Mouse (Mus musculus): ENCODE results near the gene Mrps12. TPM values are rescaled to one million over a fixed set of nuclear protein-coding genes. Genes with fewer than 3 reads are reported as not detected.
A peak's percentile ranks its signal among the peaks of the same experiment; 100 is the strongest.
"Not testable (repeated sequence)": the region's sequence is repeated elsewhere in the genome, so short reads cannot be mapped to it uniquely, and the experiment has no call there.

Gene Mrps12
- polyA plus RNA-seq, 1 experiment from 2014 or later = 131 TPM

DNA sequence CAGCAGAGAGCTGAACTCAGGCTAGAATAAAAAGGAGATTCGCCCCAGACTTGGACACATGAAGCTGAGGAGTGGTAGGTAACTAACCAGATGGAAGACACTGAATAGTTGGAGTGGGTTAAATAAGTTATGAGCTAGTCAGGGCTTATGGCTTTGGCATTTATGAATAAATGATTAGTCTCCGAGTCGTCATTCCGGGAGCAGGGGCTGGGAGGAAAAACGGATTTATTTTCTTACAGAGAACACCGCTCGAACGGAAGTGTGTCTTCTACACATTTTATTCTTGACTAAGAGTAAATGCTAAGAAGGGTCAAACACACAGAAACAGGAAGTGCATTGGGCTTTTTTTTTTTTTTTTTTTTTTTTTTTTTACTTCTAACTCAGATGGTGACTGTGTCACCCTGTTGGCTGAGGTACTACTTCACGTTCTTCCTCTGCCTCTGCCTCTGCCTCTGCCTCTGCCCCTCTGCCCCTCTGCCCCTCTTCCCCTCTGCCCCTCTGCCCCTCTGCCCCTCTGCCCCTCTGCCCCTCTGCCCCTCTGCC is 38.9 kb downstream of the Mrps12 start:
- Histone ChIP-seq H3K9me3 (peaks cover 9% of the 10 kb centered on the region; the same call in 1 of the 2 replicates), H3K4me1 (replicated peaks) (no peaks in the 10 kb centered on the region), H3K4me3 (replicated peaks) (no peak overlapping the region), H3K9ac (replicated peaks) (no peak overlapping the region), H3K27ac (no peak overlapping the region), H3K36me3 (no peaks in the 10 kb centered on the region), H3K27me3 (no peaks in the 10 kb centered on the region), H3K4me2 (no peak overlapping the region)
- no peak for ATAC-seq (ENCODE audit: insufficient number of reproducible peaks, insufficient read depth, low FRiP score, low TSS enrichment, low read depth)
- 76% methylated on average over 9 of the region's 9 CpGs for WGBS

DNA sequence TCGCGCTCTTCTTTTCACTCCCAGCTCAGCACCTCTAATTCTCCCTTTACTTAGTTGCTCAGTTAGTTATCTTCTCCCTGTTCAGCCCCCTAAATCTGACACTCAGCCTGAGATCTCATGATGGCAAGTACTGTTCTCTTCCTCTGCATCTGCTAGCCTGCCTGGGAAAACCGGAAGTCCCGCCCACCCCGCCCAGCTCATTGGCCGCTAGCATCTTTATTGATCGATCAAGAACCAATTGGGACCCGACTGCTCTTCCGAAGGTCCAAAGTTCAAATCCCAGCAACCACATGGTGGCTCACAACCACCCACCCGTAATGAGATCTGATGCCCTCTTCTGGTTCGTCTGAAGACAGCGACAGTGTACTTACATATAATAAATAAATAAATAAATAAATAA is 40.3 kb downstream of the Mrps12 start:
- H3K4me1 ChIP-seq (replicated peaks); H3K9me3 ChIP-seq; ATAC-seq (ENCODE audit: insufficient number of reproducible peaks, insufficient read depth, low FRiP score, low TSS enrichment, low read depth); H3K27me3 ChIP-seq; H3K9ac ChIP-seq (replicated peaks); H3K4me3 ChIP-seq (replicated peaks); H3K27ac ChIP-seq; H3K36me3 ChIP-seq; H3K4me2 ChIP-seq: not testable (repeated sequence)
- 95% methylated on average over 12 of the region's 12 CpGs for WGBS

DNA sequence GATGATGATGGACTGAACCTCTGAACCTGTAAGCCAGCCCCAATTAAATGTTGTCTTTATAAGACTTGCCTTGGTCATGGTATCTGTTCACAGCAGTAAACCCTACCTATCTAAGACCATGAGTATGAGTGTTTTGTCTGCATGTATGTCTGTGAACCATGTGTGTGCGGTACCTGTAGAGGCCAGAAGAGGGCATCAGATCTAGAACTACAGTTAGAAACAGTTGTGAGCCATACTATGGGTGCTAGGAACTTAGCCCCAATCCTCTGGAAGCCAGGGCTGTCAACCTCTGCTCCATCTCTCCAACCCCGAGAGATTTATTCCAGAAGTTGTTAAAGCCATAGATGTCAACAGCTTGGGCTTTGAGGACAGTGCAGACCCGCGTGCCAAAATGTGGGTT is 41.4 kb downstream of the Mrps12 start:
- no peak overlapping the region for H3K9ac ChIP-seq (replicated peaks)
- WGBS = 94% methylated on average over 4 of the region's 4 CpGs
- ATAC-seq (ENCODE audit: insufficient number of reproducible peaks, insufficient read depth, low FRiP score, low TSS enrichment, low read depth) = no peak
- no peaks in the 10 kb centered on the region for H3K4me1 ChIP-seq (replicated peaks)
- H3K4me3 ChIP-seq (replicated peaks) = no peak overlapping the region
- H3K9me3 ChIP-seq = peaks cover 9% of the 10 kb centered on the region; the same call in 1 of the 2 replicates
- no peak overlapping the region for H3K4me2 ChIP-seq
- H3K36me3 ChIP-seq = no peaks in the 10 kb centered on the region
- H3K27ac ChIP-seq = no peak overlapping the region
- H3K27me3 ChIP-seq = no peaks in the 10 kb centered on the region

DNA sequence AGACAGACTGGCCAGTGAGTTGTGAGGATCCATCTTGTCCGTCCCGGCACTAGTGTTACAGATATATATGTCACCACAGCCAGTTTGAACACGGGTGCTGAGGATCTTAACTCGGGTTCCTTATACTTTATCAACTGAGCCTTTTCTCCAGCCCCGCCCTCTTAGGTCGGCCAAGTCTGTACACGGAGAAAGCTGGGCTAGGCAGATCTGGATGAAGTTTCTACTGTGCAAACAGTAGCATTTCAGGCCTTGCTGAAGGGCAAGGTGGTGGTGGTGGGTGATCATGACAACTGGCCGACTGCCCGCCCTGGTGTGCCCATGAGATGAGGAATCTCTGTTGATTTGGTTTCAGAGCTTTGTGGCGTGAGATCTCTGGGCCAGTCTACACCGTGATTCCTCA is 44.3 kb downstream of the Mrps12 start:
- H3K4me1 ChIP-seq (replicated peaks) = peaks cover 21% of the 10 kb centered on the region
- H3K27ac ChIP-seq = no peak overlapping the region
- no peak for ATAC-seq (ENCODE audit: insufficient number of reproducible peaks, insufficient read depth, low FRiP score, low TSS enrichment, low read depth)
- H3K4me2 ChIP-seq = no peak overlapping the region
- WGBS = 93% methylated on average over 11 of the region's 11 CpGs
- no peak overlapping the region for H3K9ac ChIP-seq (replicated peaks)
- H3K36me3 ChIP-seq = no peaks in the 10 kb centered on the region
- peaks cover 13% of the 10 kb centered on the region for H3K27me3 ChIP-seq
- no peak overlapping the region for H3K4me3 ChIP-seq (replicated peaks)
- peaks cover 9% of the 10 kb centered on the region; the same call in 1 of the 2 replicates for H3K9me3 ChIP-seq

DNA sequence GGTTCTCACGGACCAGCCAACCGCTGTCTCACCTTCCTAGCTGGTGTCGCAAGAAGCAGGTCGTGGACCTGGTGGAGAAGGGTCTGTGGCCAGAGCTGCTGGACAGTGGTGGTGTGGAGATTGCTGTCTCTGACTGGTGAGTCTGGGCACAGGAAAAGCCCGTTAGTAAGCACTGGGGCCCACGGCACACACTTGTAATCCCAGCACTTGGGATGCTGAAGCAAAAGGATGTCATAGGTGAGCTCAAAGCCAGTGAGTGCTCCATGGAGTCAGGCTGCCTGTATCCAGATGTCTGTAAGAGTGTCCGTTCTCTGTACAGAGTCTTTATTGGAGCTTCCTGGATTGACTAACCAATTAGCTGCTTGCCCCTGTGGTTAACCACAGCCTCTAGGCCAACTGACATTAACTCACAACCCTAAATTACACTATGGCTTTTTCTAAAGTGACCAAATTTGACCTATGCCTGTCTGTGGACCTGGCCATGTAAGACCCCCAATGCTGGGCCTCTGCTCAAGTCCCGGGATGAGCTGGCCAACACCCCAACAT is 46.6 kb downstream of the Mrps12 start:
- peak overlapping the region; percentile 22 for H3K4me3 ChIP-seq (replicated peaks)

DNA sequence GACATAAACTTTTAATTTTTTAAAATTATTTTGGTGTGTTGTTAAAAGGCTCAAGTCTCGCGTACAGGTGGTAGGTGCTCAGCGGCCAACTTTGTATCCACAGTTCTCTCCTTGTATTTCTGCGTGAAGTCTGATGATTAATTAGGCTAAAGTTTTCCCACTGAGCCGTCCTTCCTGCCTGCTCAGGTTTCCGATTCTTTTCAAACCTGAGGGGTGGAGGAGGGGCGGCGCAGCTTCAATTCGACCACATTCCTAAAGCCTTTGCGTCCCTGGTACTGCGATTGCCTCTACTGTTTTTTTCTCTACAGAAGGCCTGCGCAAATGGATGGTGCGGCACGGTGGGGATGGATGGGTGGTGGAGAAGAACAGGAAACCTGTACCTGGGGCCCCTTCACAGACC is 47.2 kb downstream of the Mrps12 start:
- no peak overlapping the region; the same call in 1 of the 2 replicates for H3K9ac ChIP-seq (replicated peaks)
- no peaks in the 10 kb centered on the region for H3K9me3 ChIP-seq
- WGBS = 7% methylated on average over 14 of the region's 14 CpGs
- no peaks in the 10 kb centered on the region for H3K36me3 ChIP-seq
- peaks cover 16% of the 10 kb centered on the region for H3K27me3 ChIP-seq
- 0 out of 2 replicates have a peak overlapping the region, but pooled peaks have one; percentile 17 for H3K27ac ChIP-seq
- peak overlapping the region; percentile 92 for H3K4me2 ChIP-seq
- H3K4me1 ChIP-seq (replicated peaks) = peaks cover 21% of the 10 kb centered on the region
- ATAC-seq (ENCODE audit: insufficient number of reproducible peaks, insufficient read depth, low FRiP score, low TSS enrichment, low read depth) = no peak
- H3K4me3 ChIP-seq (replicated peaks) = peak overlapping the region; percentile 22

More for the DNA sequence above, 46.6 kb downstream of the Mrps12 start:
- peak overlapping the region; percentile 92 for H3K4me2 ChIP-seq
- ATAC-seq (ENCODE audit: insufficient number of reproducible peaks, insufficient read depth, low FRiP score, low TSS enrichment, low read depth) = no peak
- H3K36me3 ChIP-seq = no peaks in the 10 kb centered on the region
- H3K4me1 ChIP-seq (replicated peaks) = peaks cover 21% of the 10 kb centered on the region
- H3K9ac ChIP-seq (replicated peaks) = no peak overlapping the region; the same call in 1 of the 2 replicates
- 0 out of 2 replicates have a peak, but pooled peaks cover under 1% of the 10 kb centered on the region for H3K9me3 ChIP-seq
- H3K27ac ChIP-seq = no peak overlapping the region
- 53% methylated on average over 8 of the region's 8 CpGs for WGBS
- peaks cover 13% of the 10 kb centered on the region for H3K27me3 ChIP-seq

DNA sequence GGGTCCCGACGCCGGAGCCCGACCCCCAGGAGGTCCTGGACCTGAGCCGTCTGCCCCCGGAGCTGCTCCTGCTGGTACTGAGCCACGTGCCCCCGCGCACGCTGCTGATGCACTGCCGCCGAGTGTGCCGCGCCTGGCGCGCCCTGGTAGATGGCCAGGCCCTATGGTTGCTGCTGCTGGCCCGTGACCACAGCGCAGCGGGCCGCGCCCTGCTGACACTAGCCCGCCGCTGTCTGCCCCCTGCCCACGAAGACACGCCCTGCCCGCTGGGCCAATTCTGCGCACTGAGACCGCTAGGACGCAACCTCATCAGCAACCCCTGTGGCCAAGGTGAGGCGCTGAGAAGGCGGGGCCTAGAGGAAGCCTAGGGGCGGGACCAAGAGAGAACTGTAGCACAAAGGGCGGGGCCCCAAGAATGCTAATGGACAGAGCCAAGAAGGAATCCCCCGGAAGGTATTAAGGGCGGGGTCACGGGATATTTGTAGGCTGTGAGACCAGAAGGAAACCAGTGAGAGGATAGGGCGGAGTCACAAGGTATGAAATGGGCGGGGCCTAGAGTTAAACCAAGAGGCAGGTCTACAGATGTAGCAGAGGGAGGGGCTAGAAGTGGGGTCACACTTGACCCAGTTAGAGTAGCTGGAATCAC is 48.2 kb downstream of the Mrps12 start:
- WGBS = 2% methylated on average over 38 of the region's 38 CpGs
- Histone ChIP-seq H3K27me3 (peaks cover 16% of the 10 kb centered on the region), H3K4me1 (replicated peaks) (peaks cover 21% of the 10 kb centered on the region), H3K9me3 (no peaks in the 10 kb centered on the region), H3K4me3 (replicated peaks) (peak overlapping the region; percentile 55), H3K36me3 (no peaks in the 10 kb centered on the region), H3K27ac (peak overlapping the region; percentile 8; the same call in 1 of the 2 replicates), H3K4me2 (peak overlapping the region; percentile 92), H3K9ac (replicated peaks) (peak overlapping the region; percentile 42)
- peak; percentile 66 for ATAC-seq (ENCODE audit: insufficient number of reproducible peaks, insufficient read depth, low FRiP score, low TSS enrichment, low read depth)

DNA sequence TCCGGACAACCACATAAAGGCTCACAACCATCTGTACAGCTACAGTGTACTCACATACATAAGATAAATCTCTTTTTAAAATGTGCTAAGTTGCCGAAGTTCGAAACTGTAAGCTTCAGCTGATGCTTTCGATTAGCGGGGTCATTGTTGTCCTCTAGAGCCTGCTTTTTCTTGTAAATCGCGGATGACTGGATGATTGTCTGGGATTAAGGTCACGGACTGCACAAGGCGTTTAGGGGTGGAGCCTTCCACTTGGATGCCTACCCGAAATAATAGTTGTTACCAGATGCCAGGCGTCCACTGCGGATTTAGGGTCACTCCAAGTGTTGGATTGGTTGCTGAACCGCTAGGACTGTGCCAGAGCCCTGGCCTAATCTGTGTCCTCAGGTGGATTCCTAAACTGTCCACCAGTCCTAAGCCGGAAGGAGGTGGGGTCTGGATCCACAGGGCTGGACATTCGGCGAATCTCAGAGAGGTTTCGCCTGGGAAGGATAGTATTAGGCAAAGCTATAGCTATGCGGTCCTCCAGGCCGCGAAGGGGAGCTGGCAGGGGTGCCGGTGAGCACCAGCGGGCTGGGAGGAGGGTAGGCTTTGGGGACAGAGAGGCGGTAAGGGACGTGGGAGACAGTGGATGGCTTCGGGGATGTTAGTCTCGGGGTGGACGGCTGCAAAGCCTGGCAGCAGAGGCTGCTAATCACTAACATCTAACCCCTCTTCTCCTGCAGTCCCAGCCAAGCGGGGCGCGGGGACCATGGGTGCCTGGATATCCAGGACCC is 48.9 kb downstream of the Mrps12 start, which contains the start of gene Fbxo27:
Gene Fbxo27, plus strand, starts transcription at position 305 of the 776 bp plus-strand sequence.
- peaks cover 21% of the 10 kb centered on the region for H3K4me1 ChIP-seq (replicated peaks)
- H3K36me3 ChIP-seq = no peaks in the 10 kb centered on the region
- WGBS = 34% methylated on average over 30 of the region's 30 CpGs
- no peak for ATAC-seq (ENCODE audit: insufficient number of reproducible peaks, insufficient read depth, low FRiP score, low TSS enrichment, low read depth)
- H3K9me3 ChIP-seq = no peaks in the 10 kb centered on the region
- peak within 1 kb of the TSS; percentile 42 for H3K9ac ChIP-seq (replicated peaks)
- H3K27ac ChIP-seq = peak within 1 kb of the TSS; percentile 8; the same call in 1 of the 2 replicates
- H3K4me3 ChIP-seq (replicated peaks) = peak within 1 kb of the TSS; percentile 55
- peaks cover 16% of the 10 kb centered on the region for H3K27me3 ChIP-seq
- H3K4me2 ChIP-seq = peak within 1 kb of the TSS; percentile 92

DNA sequence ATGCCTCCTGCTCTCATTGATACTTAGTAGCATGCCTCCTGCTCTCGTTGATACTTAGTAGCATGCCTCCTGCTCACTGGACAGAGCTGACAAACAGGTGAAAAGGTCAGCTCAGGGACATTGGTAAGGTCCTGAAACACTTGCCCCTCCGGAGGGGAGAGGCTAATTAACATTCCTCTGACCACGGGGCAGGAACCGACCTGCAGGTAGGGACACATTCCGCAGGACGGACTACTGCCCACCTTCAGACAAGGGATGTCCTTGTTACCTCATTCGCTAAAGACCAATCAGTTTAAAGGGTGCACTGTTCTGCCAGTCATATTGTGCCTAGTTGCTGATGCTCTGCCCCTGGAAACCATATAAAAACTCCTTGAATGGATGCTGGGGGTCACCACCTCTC is 50.5 kb downstream of the Mrps12 start:
- Histone ChIP-seq H3K36me3 (no peaks in the 10 kb centered on the region), H3K9me3 (no peaks in the 10 kb centered on the region), H3K27me3 (peaks cover 17% of the 10 kb centered on the region), H3K27ac (no peak overlapping the region), H3K9ac (replicated peaks) (no peak overlapping the region), H3K4me1 (replicated peaks) (peaks cover 21% of the 10 kb centered on the region), H3K4me2 (no peak overlapping the region), H3K4me3 (replicated peaks) (no peak overlapping the region)
- ATAC-seq (ENCODE audit: insufficient number of reproducible peaks, insufficient read depth, low FRiP score, low TSS enrichment, low read depth) = no peak
- 64% methylated on average over 7 of the region's 7 CpGs for WGBS

Data from limb, embryonic 12.5 days (tissue).